Comparison of ENCODE assay signal across 8 mouse cellular contexts in genomic region chrX:106011465-106012159, GRCm38 (mm10). TPM values are rescaled to one million over a fixed set of nuclear protein-coding genes. Genes with fewer than 3 reads are reported as not detected.
A peak's percentile ranks its signal among the peaks of the same experiment; 100 is the strongest.
DNase-seq lines count a peak whose midpoint lies in the region; ATAC-seq and TF ChIP-seq lines count a peak whose summit lies in the region.

Gene Magt1, minus strand, starts transcription at chrX:106011906.

- H3K27ac ChIP-seq in forebrain, embryonic 14.5 days (ENCODE audit: low read depth, low read length): peak within 1 kb of the TSS; percentile 57

- no peaks in the 10 kb centered on the region for H3K27me3 ChIP-seq in forebrain, embryonic 14.5 days (replicated peaks; ENCODE audit: control insufficient read depth, insufficient read depth, low read length)

- H3K4me3 ChIP-seq in forebrain, embryonic 14.5 days (ENCODE audit: low read depth, low read length): peak within 1 kb of the TSS; percentile 48
- peak within 1 kb of the TSS; percentile 90 for H3K4me3 ChIP-seq in lung, adult 2 months (replicated peaks; ENCODE audit: extremely low read depth, low read depth, low read length)

- peak within 1 kb of the TSS; percentile 56 for H3K9ac ChIP-seq in forebrain, embryonic 14.5 days (ENCODE audit: low read length)

- DNase-seq in ES-CJ7 (ENCODE audit: low read depth, low spot score): peak; percentile 92
- DNase-seq in cerebellum, adult 11 months: peak; percentile 76
- peak; percentile 97 for DNase-seq in forebrain, embryonic 14.5 days (ENCODE audit: low spot score)
- peak; percentile 82 to 86 for DNase-seq in heart, postnatal 14 days
- DNase-seq in layer of hippocampus, adult 18-20 months (ENCODE audit: low spot score in 2 of 2): peak; percentile 63 to 87
- peak; percentile 77 for DNase-seq in lung, adult 2 months
- peak; percentile 75 to 77 for DNase-seq in thymus, adult 18-20 months

- H3K36me3 ChIP-seq in forebrain, embryonic 14.5 days (ENCODE audit: control insufficient read depth, insufficient read depth, low read length): no peaks in the 10 kb centered on the region

- TF ChIP-seq POLR2A in lung, adult 2 months (IDR thresholded peaks at IDR 0.05; ENCODE audit: borderline replicate concordance, extremely low read depth, low read depth, low read length): peak; percentile 80; the same call in 1 of the 2 replicates

- no peak for TF ChIP-seq CTCF in lung, adult 2 months (IDR thresholded peaks at IDR 0.05; ENCODE audit: insufficient read depth, low read length)

- intact Hi-C loops in heart, postnatal 14 days (cut with DNase I): loop anchor here (2.0 to 10.0 kb wide), 2 partner anchors 85 to 177 kb away; no protein-coding TSS in a partner anchor

- no peaks in the 10 kb centered on the region for H3K4me1 ChIP-seq in forebrain, embryonic 14.5 days (ENCODE audit: control insufficient read depth, insufficient read depth, low read length)
- H3K4me1 ChIP-seq in lung, adult 2 months (ENCODE audit: control insufficient read depth, insufficient read depth, low read length): no peaks in the 10 kb centered on the region

- H3K9me3 ChIP-seq in forebrain, embryonic 14.5 days (replicated peaks; ENCODE audit: control insufficient read depth, low read length): no peaks in the 10 kb centered on the region

- H3K4me2 ChIP-seq in forebrain, embryonic 14.5 days (ENCODE audit: low read length): peak within 1 kb of the TSS; percentile 52

- peak; percentile 92 for ATAC-seq in forebrain, embryonic 14.5 days
- peak; percentile 88 for ATAC-seq in neutrophil, adult 5-6 weeks (ENCODE audit: extremely low read depth, insufficient number of reproducible peaks, low FRiP score, poor library complexity, severe bottlenecking)

- WGBS in forebrain, embryonic 14.5 days: 28% methylated on average over 45 of the region's 45 CpGs
- WGBS in lung, adult 2 months: 31% methylated on average over 45 of the region's 45 CpGs

RNA-seq across cellular contexts. Expression of gene Magt1, which starts in this region (rescaled TPM):
- 19.9 and 23.8 TPM in 2 replicates for polyA plus RNA-seq in forebrain, embryonic 14.5 days (2014; fragmentation: Nextera tagmentation; extraction: Ambion mirVana)
- total RNA-seq in heart, postnatal 14 days (2021): 10 to 100 TPM; 30.2 to 40.6 TPM
- 10 to 100 TPM; 13.9 to 15.8 TPM for total RNA-seq in layer of hippocampus, adult 18-20 months (2021)
- 4.5 and 7.9 TPM in 2 replicates for polyA plus RNA-seq in lung, adult 2 months (2012; rRNA removed)
- 27.9 and 29.2 TPM in 2 replicates for total RNA-seq in neutrophil, adult 5-6 weeks (2017)

Comparison
In these comparisons a context has a peak if more than half of its experiments do, and no peak if none do; other contexts are left out.
1. Peak in every context shown above with its lines: DNase-seq, ATAC-seq, H3K4me3 ChIP-seq and H3K27ac ChIP-seq.